Mouse (Mus musculus) macrophage (primary cell): ENCODE measurements around the gene Tcf20. TPM values are rescaled to one million over a fixed set of nuclear protein-coding genes. Genes with fewer than 3 reads are reported as not detected.

Experiments used
- H3K27ac ChIP-seq: fragments of 350-480 bp; formaldehyde crosslinking; 2 replicates; pipeline ENCODE4 v1.9.0; 2021
- H3K36me3 ChIP-seq: fragments of 350-480 bp; formaldehyde crosslinking; 2 replicates; pipeline ENCODE4 v1.9.0; 2021; ENCODE audit errors: inconsistent target
- H3K4me3 ChIP-seq: fragments of 350-480 bp; formaldehyde crosslinking; 2 replicates; pipeline ENCODE4 v1.9.0; 2021; ENCODE audit errors: inconsistent target
- H3K79me2 ChIP-seq: fragments of 350-480 bp; formaldehyde crosslinking; 2 replicates; pipeline ENCODE4 v1.9.0; 2021; ENCODE audit errors: inconsistent target
- WGBS: methylation state at CpG from one replicate; pipeline ENCODE4 v1.1.7; 2026; ENCODE audit warnings: inconsistent platforms; ENCODE audit not compliant: missing documents; 5-methylcytosine and 5-hydroxymethylcytosine counted together
- polyA plus RNA-seq: library from polyadenylated mRNA; stranded (reverse); fragments of 250-400 nt; gene quantifications from 3 replicates; pipeline ENCODE4 v1.2.4, GENCODE M21; 2018; ENCODE audit warnings: inconsistent platforms
- total RNA-seq, 78 experiments: library from RNA; depleted of rRNA; stranded (reverse); fragments of 250-400 nt; gene quantifications; 1 replicate in 9 of 78; 2 replicates in 24 of 78; 3 replicates in 43 of 78; 4 replicates in 2 of 78; pipeline ENCODE4 v1.2.4; 2018; ENCODE audit warnings: inconsistent platforms in 56 of 78

The Tcf20 gene
- total RNA-seq (2018; cell fraction: chromatin; rRNA removed), result 100 to 1,000 TPM in 2 of 26 experiments, 10 to 100 TPM in 24; 35.9 to 104 (median 78.9) TPM
- 10 to 100 TPM; 31.5 to 71.3 (median 44.8) TPM for total RNA-seq (2018; cell fraction: cytosol; rRNA removed)
- 10 to 100 TPM; 33.8 to 91.9 (median 57.5) TPM for total RNA-seq (2018; cell fraction: nucleus; rRNA removed)
- polyA plus RNA-seq, result 14.9 to 18.5 TPM (median 15.9 TPM) in 3 replicates

DNA sequence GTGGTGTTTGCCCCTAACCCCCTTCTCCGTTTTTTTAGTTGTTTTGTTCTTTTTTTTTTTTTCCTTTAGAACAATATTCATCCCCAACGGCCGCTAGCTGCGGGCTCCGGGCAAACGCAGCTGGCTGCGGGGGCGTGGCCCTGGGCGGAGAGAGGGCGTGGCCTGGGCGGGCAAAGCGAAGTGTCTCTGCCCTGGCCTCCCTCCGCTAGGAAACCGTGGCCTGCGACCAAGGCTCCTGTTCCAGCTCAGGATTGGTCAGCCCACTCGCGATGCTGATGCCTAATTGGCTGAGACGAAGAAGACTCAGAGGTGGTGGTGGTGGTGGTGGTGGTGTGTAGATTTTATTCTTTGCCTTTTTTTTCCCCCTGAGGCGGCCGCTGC, at the start of gene Tcf20:
Tcf20 (minus strand) TSS at position 141 of the 381 bp plus-strand sequence.
- peak within 1 kb of the TSS; percentile 22; the same call in 1 of the 2 replicates for H3K4me3 ChIP-seq
- no peaks in the 10 kb centered on the region for H3K36me3 ChIP-seq
- H3K27ac ChIP-seq, result no peak within 1 kb of the TSS
- WGBS, result 0% methylated on average over 18 of the region's 20 CpGs
- H3K79me2 ChIP-seq, result no peaks in the 10 kb centered on the region

DNA sequence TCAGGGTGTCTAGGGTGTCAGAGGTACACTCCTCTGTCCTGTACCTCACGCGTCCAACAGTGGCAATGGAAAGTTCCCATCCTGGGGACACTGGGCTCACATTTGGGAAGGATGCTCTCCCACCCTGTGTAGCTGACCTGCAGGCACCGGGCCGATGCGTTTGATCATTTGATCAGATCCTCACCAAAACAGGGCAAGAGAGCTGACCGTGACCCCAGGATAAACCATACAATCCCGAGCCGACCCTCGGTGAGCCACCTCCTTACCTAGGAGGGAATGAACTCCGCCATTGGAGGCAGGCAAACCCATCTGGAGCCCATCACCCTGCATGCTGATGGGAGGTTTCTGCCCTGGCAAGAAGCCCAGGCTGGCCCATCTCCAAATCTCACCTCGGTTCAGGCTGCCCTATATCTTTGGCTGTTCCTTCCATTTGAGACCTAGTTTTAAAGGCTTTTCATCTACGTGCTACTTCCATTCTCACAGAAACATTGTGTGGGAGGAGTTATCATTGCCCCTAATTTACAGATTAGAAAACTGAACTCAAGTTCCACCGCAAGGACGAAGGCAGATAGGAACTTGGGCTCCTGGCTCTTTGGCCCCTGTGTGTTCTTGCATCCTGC, 49.3 kb upstream of the Tcf20 start:
- peaks cover 37% of the 10 kb centered on the region for H3K79me2 ChIP-seq
- no peaks in the 10 kb centered on the region for H3K36me3 ChIP-seq
- peak overlapping the region; percentile 55 for H3K27ac ChIP-seq
- H3K4me3 ChIP-seq, result no peak overlapping the region
- WGBS, result 87% methylated on average over 14 of the region's 14 CpGs

DNA sequence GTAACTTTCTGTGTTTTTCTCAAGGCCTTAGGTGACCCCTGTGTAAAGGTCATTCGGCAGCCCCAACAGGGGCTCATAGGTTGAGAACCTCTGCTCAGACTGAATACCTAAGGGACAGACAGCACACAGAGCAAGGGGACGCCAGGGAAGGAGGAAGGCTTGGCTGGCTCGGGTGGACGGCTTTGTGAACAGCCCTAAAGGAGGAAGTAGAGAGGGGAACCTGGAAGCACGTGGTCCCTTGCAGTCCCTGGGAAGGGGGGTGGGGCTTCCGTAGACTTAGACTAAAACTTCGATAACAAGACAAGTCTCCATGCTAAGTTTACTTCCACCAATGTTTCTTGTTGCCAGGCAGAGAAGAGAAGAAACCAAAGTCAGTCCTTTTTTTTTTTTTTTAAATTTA, 48.4 kb upstream of the Tcf20 start:
- peak overlapping the region; percentile 55 for H3K27ac ChIP-seq
- no peak overlapping the region for H3K4me3 ChIP-seq
- peaks cover 47% of the 10 kb centered on the region for H3K79me2 ChIP-seq
- WGBS, result 3% methylated on average over 7 of the region's 7 CpGs
- H3K36me3 ChIP-seq, result no peaks in the 10 kb centered on the region

DNA sequence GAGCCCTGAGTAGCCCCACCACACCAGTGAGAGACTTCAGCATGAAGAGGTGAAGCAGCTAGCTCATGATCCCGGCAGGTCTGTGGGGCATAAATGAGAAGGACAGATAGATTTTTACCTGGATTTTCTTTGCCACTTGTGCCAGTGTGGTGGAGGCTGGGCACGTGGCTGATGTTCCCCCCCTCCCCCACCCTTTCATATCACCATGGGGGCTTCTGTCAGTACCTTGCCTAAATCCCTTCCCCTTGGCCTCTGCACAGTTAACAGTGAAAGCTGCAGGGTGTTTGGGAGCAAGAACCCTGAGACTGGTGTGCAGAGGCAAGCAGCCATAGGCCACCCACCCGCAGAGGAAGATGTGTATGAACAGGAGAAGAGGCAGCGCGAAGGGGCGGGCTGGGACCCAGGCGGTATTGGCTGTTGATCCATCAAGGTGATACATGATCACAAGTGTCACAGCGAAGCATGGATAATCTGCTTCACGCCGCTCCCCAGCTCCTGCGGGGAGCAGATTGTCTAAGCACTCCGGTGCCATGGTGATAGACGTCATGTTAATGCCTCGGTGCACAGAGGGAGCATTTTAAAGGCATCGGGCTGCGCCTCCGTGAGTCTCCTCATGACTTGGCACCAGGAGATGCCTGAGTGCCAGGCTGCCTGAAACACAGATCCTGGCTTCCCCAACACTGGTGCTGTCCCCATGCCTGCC, 46.8 kb upstream of the Tcf20 start:
- peak overlapping the region; percentile 85 for H3K4me3 ChIP-seq
- no peaks in the 10 kb centered on the region for H3K36me3 ChIP-seq
- peak overlapping the region; percentile 95 for H3K27ac ChIP-seq
- peaks cover 63% of the 10 kb centered on the region for H3K79me2 ChIP-seq
- 73% methylated on average over 17 of the region's 17 CpGs for WGBS

- 1% methylated on average over 17 of the region's 17 CpGs for WGBS
- H3K79me2 ChIP-seq, result peaks cover 77% of the 10 kb centered on the region
- peak within 1 kb of the TSS; percentile 85 for H3K4me3 ChIP-seq
- peak within 1 kb of the TSS; percentile 95 for H3K27ac ChIP-seq
- peaks cover 5% of the 10 kb centered on the region; the same call in 1 of the 2 replicates for H3K36me3 ChIP-seq
These were observed 45.4 kb upstream of the Tcf20 start, which contains the start of gene Nfam1 for GRCm38 (mm10) chr15:83032981-83033541. Gene Nfam1 (minus strand): TSS chr15:83033306.

DNA sequence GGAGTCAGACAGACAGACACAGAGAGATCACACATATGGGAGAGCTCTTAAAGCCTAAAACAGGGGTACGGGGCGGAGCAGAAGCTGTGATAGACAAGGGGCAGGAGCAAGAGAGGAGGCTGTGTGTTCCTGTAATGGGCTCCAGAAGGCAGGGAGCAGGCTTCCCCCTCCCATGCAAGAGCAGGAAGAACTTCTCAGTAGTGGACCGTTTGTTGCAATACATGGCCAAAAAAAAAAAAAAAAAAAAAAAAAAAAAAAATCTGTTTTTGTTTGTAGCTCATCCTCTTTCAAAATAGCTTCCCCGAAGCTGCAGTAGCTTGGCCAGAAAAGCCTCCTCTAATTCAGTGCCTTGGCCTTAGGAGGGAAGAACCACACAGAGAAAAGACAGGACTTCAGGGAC, 43.2 kb upstream of the Tcf20 start:
- peak overlapping the region; percentile 95 for H3K27ac ChIP-seq
- peaks cover 24% of the 10 kb centered on the region for H3K36me3 ChIP-seq
- H3K79me2 ChIP-seq, result peaks cover 99% of the 10 kb centered on the region
- peak overlapping the region; percentile 85 for H3K4me3 ChIP-seq
- 3% methylated on average over 4 of the region's 4 CpGs for WGBS

DNA sequence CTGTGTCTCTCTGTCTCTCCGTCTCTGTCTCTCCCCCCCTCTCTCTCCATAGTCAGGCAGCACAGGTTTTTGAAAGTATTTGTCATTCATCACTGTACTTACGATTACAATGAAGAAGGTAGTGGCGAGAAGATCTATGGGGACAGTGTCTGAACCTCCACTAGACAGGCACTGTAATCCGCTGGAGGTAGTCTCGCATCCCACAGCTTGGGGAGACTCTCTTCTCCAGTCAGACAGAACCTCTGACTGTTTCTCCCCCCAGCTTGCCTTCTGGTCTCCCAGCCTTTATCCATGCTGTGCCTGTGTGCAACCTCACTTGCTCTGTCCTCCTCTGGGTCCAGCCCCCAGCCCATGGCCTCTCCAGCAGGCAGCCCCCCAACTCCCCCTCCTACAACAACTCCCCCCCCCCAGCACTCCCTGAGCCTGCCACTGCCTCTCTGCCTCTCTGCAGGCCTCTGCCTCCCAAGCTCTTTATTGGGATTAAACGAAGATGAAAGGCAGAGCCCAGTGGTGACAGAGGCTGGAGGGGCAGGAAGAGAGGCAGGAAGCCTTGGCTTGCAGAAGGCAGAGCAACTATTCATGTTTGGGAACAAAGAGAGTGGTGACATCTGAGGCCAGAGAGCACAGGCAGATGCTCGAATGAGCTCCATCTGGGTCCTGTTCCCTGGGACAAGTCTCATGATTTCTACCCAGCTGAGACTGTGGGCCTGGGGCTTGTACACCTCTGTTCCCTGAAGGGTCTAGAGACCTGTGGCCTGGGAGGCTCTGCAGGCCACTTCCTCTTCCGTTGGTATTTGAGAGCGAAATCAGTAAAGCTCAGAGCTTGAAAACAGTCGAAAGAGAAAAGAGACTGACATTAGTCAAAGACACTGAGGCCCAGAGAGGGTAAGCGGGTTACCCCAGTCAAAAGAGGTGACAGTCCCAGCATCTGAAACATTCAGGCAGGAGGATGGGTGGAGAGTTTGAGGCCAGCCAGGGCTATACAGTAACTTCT, 42.4 kb upstream of the Tcf20 start:
- 43% methylated on average over 11 of the region's 11 CpGs for WGBS
- peaks cover 32% of the 10 kb centered on the region for H3K36me3 ChIP-seq
- peak overlapping the region; percentile 85 for H3K4me3 ChIP-seq
- peaks cover 100% of the 10 kb centered on the region for H3K79me2 ChIP-seq
- H3K27ac ChIP-seq, result peak overlapping the region; percentile 95

GRCm38 (mm10) chr15:83026129-83026528, 38.5 kb upstream of the Tcf20 start:
- WGBS, result 92% methylated on average over 8 of the region's 8 CpGs
- no peak overlapping the region for H3K4me3 ChIP-seq
- H3K36me3 ChIP-seq, result peaks cover 52% of the 10 kb centered on the region
- H3K27ac ChIP-seq, result no peak overlapping the region
- H3K79me2 ChIP-seq, result peaks cover 100% of the 10 kb centered on the region

GRCm38 (mm10) chr15:83025041-83025760, 37.5 kb upstream of the Tcf20 start:
- Histone ChIP-seq H3K4me3 (no peak overlapping the region), H3K79me2 (peaks cover 99% of the 10 kb centered on the region), H3K27ac (no peak overlapping the region), H3K36me3 (peaks cover 52% of the 10 kb centered on the region)
- WGBS, result 92% methylated on average over 22 of the region's 25 CpGs

DNA sequence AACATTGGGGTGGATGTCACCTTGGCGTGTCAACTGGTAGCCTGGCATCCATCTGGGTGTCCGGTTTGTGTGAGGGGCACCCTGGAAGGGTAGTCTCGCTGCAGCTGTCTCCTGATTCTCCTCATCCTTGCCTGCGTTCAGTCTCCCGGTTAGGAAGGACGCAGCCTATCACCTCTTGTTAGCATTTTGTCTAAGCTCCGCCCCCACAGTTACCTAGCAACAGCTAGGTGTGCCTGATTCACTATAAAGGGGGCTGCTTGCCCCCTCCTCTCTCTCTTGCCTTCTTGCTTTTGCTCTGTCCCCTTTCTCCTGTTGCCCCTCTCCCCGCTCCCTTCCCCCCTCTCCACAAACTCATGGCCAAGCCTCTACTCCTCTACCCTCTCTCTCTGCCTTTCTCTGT, 35.3 kb upstream of the Tcf20 start:
- H3K36me3 ChIP-seq, result peaks cover 46% of the 10 kb centered on the region
- H3K4me3 ChIP-seq, result no peak overlapping the region
- H3K79me2 ChIP-seq, result peaks cover 99% of the 10 kb centered on the region
- 94% methylated on average over 7 of the region's 8 CpGs for WGBS
- no peak overlapping the region for H3K27ac ChIP-seq

DNA sequence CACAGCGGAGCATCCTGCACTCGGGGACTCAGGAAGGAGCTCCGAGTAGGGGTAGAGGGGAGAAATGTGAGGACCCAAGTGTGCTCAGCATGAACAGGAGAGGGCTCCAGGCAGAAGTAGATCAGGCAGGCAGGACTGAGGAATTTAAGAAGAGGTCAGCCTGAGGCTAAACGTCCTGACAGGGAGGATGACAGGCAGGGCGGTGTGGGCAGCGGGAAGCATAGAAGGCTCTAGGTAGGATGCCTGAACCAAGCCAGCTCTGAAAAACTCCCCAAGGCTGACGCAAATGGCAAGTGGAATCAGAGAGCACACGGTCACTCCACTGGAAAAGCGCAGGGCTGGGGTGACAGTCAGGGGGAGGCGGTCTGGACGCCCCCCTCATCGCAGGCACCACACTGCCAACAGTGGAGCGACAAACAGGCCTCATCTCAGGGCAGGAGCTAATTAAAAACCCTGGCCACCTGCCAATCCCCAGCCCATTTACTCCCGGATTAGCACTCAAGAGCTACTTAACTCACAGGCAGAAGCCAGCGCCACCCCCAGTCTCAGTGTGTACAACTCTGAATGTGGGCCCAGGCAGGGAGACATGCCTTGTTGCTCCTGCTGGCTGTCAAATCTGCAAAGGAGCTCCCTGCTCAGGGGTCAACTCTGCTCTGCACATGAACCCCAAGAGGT, 23.5 kb upstream of the Tcf20 start:
- Histone ChIP-seq H3K4me3 (no peak overlapping the region), H3K79me2 (peaks cover 20% of the 10 kb centered on the region; the same call in 1 of the 2 replicates), H3K27ac (peak overlapping the region; percentile 87; the same call in 1 of the 2 replicates), H3K36me3 (peaks cover 61% of the 10 kb centered on the region)
- WGBS, result 84% methylated on average over 15 of the region's 15 CpGs

GRCm38 (mm10) chr15:83010423-83010822, 22.8 kb upstream of the Tcf20 start:
- H3K36me3 ChIP-seq, result peaks cover 63% of the 10 kb centered on the region
- peaks cover 20% of the 10 kb centered on the region; the same call in 1 of the 2 replicates for H3K79me2 ChIP-seq
- 89% methylated on average over 8 of the region's 8 CpGs for WGBS
- peak overlapping the region; percentile 87 for H3K27ac ChIP-seq
- H3K4me3 ChIP-seq, result no peak overlapping the region

GRCm38 (mm10) chr15:83009532-83009931, 21.9 kb upstream of the Tcf20 start:
- Histone ChIP-seq H3K36me3 (peaks cover 55% of the 10 kb centered on the region), H3K27ac (peak overlapping the region; percentile 87), H3K79me2 (peaks cover 12% of the 10 kb centered on the region; the same call in 1 of the 2 replicates), H3K4me3 (no peak overlapping the region)
- 8% methylated on average over 6 of the region's 6 CpGs for WGBS
